Mouse (Mus musculus): Measurements from ENCODE around the gene C1ql4. TPM values are rescaled to one million over a fixed set of nuclear protein-coding genes. Genes with fewer than 3 reads are reported as not detected.
"Not testable (repeated sequence)": the region's sequence is repeated elsewhere in the genome, so short reads cannot be mapped to it uniquely, and the experiment has no call there.

C1ql4 gene
- total RNA-seq, 2 experiments from 2014 or later: not detected

DNA sequence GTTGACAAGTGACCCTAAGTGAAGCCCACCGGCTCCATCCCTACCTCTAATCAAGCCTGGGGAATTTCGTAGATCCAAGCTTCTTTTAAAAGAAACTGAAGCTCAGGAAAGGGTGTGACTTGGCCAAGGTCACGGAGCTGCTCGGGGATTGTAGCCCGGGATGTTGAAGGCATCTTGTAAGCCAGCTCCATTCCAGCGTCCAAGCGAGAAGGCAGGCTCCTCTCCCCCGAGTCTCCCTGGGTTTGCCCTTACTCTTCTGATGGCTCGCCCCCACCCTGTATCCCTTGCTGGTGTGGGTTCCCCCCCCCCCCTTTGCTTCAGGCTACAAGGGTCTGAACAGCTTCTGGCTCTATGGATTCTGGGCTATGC, 10.9 kb upstream of the C1ql4 start:
- no peak for DNase-seq

DNA sequence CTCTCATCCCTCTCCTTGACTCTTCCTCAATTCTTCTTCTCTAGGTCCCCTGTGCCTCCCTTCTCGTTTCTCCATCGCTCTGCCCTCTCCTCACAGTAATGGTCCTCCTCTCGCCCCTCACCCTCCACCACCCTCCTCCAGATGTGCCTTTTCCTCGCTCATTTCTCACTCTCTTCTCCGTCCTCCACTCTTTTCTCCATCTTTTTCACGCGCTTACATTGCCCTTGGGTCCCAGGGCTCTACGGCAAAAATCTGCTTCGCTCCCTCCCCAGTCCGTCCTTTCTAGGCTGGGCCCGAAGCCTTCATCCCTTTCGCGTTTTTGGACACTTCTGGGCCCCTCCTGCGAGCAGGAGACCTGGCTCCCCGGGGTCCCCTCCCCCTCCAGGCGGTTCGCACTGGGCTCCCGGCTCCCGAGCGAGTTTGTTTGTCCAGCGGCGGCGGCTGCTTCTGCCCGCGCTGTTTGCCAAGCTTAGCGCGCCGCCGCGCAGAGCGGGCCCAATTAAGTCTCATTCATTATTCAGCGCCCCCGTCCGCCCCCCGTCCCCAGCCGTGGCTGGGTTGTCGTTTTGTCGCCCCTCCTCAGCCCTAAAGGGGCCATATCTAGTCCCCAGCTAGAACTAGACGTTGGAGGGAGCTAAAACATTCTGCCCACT, 10.3 kb upstream of the C1ql4 start:
- DNase-seq: peak; percentile 37

DNA sequence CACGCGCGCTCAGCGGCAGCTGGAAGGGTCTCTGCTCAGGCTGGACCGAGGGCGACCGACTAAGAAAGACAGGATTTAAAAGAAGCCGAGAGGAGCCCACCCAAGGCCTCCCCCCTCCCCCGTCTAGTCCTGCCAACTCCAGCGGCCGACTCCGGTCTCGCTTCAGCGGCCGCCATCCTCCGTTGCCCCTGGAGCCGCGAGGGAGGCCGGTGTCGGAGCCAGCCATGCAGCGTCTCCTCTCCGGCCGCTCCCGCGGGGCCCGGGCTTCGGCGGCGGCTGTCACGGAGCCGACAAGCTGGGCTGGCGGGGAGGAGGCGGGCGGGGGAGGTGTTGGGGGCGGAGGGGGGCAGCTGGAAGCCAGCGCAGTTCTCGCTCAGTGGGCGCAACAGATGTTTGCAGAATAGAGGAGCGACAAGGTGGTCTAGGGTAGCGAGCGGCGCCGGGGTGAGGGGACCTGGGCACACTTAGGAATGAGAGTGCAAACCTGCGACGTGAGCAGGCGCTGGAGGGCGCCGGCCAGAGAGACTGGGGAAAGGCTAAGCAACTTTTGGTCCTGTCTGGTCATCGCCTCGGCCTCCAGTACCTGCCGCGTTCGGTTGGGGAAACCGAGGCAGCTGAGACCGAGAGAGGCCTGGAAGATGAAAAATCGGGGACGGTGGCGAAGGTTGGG, 9.3 kb upstream of the C1ql4 start:
- DNase-seq: peak; percentile 36

DNA sequence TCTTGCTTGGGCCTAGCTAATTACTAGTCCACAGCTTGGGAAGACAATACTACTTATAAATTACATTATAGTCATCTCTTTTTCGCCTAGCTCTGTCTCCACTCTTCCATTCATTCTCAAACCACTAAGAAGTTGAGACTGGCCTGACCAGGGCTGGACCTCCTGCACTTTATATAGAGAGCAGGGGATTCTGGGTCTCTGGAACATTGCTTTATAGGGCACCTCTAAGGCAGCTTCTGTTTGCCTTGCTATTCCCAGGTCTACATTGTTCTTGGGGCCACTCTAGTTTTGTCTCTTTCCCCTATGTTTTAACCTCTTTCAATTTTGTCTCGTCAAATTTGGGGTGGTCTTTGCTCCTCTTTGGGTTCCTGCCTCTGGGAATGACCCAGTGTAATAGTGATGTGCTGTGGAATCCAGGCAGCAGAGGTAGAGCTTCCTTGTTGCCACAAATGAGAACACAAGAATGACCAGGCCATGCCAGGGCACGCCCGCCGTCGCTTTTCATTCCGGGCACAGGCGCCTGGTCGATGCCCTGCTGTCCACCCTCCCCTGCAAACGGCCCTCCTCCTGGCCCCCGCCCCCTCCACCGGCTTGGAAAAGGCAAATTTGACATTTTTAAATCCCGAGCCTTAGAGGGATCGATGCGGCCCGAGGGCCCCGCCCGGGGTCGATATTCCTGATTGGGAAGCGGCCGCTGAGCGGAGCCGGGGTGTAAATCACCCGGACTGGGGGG, 8.6 kb upstream of the C1ql4 start:
- DNase-seq: no peak

DNA sequence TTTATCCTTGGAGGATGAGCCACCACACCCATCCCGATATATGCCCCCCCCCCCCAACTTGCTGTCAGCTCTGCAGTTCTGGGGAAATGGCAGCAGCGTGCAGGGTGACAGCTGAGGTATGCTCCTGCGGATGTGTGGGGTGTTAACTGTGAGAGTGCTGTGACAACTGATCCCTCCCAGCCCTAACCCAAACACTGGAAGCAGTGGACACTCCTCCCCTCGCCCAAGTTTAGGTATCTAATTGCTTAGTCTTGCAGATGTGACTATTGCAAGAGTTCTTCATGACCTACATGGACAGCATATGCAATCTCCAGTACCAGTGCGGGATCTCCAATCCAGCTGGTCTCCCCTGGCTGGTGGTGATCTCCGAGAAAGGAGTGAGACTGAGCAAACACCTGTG, 7.7 kb upstream of the C1ql4 start:
- no peak for DNase-seq

DNA sequence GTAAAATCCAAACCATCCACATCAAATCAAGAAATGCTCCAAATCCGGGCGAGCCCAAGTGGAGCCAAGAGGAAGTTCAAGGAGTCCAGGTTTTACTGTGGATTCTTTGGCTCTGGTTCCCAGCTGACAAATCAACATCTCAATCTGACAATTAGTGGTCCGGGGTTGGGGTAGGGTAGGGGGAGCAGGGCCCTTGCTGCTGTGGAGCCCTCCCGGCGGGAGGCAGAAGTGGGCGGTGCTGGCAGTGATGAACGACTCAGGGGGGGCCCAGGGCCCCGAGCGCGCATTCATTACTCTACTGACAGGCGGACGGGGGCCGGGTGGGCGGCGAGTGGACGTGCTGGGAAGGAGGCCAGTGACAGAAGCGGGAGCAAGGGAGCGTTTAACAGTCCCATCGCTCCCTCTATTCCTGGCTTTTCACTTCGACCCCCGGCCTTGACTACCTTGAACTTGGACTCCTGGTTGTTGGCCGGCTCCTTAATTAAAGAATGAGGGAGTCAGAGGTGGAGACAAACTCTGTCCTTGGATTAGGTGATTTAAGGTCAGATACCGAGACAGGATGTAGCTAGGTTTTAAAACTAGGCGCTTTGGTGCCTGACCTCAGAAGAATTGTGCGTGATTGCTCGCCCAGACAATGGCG, 7.1 kb upstream of the C1ql4 start:
- DNase-seq: no peak

DNA sequence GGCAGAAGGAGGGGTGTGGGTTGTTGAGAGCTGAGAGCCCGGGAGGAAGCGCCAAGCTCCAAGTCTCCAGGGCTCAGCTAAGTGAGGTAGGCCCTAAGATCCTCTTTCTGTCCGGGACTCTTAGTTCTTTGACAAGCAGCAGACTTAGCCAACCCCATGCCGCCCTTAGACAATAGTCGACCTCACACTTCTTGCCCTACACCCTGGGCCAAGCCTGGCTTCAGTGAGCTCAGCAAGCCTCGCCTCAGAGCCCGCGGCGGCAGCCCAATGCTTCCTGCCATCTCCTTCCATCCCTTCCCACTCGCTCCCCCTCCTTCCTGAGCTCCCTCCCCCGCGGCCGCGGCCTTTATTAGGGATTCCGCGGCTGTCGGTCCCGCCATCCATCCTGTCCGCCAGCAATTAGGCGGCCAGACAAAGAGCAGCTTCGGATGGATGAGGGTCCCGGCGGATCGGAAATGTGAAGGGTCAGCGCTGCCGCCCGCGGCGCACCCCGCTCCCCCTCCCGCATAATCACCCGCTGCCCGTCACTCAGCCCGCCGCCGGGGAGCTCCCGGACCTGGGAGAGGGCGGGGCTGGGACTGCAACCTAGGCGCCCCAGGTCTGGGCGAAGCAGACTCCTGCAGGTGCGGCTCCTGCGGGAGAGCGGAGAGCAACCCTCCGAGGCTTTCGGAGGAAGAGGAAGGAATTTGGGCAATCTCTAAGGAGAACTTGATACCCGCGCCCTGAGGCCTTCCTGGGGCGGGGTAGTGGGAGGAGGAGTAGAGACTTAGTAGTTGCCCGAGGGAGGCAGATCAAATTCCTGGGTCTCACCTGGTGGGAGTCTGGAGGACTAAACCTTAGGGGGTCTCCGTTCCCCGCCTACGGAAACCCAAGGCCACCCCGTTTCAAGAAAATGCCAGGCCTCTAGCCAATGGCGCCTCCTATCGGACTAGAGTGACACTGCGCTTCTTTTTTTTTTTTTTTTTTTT, 6.0 kb upstream of the C1ql4 start:
- peak; percentile 34 for DNase-seq

DNA sequence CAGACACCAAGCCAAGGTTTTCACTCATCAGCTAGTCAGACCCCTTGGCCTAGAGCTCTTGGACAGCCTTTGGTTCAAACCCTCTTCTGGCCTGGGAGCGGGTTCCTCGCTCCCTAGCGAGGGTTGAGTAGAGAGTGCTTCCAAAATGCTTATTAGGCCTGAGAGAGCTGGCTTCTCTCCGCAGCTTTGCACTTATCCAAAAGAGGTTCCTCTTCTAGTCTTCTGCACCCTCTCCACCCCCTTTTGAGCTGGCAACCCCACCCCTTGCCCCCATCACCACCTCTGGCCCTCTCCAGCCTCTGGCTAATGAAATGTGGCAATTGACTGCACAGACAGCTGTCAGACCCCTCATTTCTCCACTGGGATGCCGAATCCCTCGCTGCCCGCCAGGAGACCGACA, 5.3 kb upstream of the C1ql4 start, which contains the start of gene Dnajc22:
Gene Dnajc22 (plus strand): TSS at position 301 of the 400 bp plus-strand sequence.
- no peak for DNase-seq

DNA sequence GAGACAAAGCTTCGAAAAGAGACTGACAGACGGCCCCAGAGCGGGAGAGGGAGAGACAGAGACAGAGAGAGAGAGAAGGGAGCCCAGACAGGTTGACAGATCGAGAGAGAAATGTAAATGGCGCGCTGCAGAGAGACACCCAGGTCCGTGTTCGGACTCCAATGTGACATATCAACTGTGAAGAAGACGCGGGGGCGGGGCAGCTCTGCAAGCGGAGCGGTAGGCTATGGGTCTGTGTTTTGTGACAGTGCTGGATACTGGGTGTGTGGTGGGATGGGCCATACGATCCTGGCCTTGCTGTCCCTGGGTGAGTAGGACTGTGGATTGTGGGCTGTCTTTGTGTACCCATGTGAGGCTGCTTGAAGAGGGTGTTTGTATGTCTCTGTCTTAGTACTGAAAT, 1.5 kb upstream of the C1ql4 start:
- DNase-seq: no peak

DNA sequence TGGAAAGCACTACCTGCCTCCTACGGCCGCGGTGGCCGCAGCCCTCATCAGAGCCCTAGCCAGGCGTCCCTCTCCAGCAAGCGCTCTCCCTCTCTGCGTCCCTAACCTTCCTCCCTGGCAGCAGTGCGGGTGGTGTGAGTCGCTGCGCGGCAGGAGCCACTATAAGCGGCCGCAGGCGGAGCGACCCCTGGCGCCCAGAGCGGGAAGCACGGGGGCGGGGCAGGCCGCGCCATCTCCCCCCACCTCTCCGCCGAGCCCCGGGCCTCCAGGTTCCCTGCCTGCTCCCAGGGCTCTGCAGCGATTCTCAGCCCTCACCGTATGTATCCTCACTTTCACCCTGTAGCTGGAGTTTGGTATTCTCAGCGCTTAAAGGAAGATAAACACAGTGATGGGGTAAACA, 675 bp upstream of the C1ql4 start:
- DNase-seq: peak; percentile 90

DNA sequence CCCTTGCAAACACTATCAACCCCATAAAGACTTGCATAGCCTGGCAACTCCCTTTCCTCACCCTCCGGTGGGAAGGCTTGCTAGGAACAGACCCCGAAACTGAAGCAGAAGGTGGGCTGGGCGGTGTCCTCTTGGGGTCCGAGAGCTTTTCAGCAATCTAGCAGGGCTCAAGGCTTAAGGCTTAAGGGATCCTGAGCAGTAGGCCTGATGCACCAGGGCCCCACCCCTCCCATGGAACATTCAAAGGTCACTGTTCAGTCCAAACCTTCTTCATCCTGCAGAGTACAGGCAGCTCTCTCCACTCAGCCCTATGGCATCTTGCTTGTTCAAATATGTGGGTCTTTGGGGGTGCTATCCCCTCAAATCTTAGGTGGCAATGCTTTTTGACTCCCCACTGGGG, 1.6 kb downstream of the C1ql4 start:
- no peak for DNase-seq

DNA sequence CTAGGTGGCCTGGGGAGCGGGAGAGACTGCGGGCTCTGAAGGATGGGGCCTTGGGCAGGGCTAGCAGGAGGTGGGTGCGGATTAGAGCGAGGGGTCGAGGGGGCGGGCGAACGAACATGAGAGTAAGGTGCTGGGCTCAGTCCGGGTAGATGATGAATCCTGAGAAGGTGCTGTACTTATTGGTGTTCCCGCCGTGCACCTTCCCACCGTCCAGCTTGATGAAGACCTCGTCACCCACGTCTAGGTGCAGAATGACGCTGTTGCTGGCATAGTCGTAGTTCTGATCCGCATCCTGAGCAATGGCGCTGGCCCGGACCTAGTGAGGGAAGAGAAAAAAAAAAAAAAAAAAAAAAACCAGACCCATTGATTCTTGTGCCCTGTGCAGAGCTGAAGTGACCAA, 3.0 kb downstream of the C1ql4 start:
- no peak for DNase-seq

DNA sequence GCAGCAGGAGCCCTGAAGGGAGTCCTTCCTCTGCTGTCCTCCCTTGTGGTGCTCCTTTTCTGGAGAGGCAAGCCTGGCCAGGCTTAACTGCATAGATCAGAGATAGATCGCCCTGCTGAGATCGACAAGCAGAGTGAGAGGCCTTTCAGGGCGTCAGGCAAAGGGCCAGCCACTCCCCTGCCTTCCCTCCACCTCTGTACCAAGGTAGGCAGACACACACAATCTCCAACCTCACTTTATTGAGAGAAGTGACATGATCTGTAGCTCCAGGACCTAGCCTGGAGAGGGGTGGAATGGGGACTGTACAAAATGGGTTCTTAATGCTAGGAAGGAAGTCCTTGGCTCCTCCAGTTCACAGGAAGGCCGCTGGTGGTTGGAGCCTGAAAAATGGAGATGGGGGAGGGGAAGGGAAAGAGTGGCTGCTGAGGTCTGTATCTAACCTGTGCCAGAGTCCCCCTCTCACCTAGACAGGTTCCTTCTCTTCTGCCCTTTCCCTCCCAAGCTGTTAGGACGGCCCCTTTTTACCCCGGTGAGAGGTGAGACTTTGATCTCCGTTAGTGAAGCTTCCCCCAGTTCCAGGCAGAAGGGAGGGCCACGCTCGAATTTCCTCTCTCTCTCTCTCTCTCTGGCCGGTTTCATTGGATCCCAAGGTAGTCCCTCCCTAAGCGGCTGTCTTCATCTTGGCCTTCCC, 3.6 kb downstream of the C1ql4 start:
- no peak for DNase-seq

DNA sequence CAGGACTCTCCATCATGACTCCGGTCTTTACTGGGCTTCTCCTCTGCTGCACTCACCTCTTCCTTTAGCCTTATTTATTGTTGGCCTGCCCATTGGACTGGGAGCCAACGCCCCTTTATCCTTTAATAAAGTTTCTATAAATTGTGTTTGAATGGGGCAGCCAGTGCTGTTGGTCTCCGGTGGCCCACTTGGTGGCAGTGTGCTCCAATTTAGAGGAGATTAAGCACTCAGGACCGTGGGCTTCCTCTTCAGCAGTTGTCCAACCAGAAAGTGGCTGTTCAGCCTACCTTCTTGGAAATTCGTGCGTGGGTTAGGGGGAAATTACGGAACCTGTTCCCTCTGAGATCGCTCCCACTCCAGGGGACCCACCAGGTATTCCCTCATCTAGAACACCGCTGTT, 4.4 kb downstream of the C1ql4 start:
- peak; percentile 46 for DNase-seq

DNA sequence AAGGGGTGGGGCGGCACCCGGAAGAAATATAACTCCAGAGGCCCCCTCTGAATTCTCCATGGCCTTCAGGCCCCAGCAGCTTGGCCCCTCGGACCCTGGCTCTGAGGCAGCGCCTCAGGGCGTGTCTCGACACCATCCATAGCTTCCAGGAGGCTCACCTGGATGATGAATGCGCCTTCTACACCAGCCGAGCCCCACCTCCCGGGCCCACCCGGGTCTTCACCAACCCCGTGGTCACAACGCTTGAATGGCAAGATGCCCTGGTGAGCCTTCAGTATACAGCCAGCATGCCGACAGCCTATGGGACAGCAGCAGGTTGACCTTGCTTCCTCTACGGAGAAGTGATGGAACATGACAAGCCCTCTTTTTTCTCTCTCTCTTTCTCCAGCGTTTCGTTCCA, 4.8 kb downstream of the C1ql4 start:
- DNase-seq: no peak

DNA sequence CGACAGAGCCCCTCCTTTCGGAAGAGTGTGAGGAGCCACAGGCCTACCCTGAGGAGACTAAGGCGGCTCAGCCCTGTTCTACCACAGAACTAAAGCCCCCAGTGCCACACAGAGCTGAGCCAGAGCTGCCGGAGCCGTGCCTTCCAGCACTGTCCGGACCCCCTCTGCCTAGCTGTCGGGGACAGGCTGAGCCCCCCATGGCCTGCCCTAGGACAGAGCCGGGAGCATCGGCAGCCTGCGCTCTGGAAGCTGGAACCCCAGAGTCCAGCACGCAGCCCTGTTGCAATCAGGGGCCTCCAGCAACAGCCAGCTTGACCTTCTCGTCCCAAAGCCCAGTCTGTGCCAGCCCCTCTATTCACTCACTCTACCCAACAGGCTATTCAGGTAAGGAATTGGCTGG, 5.3 kb downstream of the C1ql4 start:
- no peak for DNase-seq

DNA sequence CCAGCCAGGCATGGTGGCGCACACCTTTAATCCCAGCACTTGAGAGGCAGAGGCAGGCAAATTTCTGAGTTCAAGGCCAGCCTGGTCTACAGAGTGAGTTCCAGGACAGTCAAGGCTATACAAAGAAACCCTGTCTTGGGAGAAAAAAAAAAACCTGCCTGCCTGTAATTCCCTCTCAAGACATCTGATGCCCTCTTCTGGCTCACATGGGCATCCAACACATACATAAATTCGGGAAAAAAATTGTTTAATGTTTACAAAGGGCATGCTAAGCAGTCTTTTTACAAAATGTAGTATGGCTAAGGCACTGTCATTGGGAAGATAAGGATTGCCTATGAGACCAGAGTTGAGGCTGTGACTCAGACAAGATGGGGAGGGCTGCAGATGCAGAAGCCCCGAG, 7.8 kb downstream of the C1ql4 start:
- DNase-seq: no peak

DNA sequence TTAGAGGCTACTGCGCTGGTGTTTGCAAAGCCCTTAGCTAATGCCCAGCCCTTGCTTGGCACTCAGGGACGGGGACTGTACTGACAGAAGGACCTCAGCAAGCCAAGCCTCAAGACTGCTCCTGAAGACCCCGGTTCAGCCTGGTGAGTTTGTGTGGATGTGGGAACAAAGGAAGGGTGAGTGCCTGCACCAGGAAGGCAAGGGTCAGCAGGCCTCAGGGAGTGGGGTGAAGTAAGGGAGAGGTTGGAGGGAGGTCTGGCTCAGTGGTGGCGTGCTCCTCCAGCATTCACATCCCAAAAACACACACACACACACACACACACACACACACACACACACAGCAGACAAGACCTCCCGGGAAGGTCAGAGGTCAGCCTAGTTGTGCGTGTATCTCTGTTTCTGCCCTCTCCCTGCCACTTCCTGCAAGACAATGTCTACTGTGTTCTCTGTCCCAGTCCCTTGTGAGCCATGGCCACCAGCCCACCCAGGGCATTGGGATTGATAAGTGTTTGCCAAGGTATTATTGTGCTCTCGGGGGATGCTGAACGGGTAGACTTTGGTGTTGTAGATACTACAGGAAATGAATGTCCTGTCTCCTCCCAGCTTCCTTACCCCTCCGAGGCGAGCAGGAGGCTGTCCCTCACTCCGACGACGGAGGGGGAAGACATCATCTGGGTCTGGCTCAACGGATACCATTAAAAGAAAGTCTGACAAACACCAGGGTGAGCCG, 9.3 kb downstream of the C1ql4 start:
- no peak for DNase-seq

DNA sequence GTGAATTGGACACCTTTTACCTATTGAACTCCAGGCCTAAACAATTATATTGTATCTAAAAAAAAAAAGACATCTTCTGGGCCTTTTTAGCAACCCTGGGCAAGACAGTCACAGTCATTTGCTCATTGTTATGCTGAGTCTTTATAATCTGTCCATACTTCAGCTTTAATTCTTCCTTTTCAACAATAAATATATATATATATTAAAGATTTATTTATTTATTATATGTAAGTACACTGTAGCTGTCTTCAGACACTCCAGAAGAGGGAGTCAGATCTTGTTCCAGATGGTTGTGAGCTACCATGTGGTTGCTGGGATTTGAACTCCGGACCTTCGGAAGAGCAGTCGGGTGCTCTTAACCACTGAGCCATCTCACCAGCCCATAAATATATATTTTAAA, 11.6 kb downstream of the C1ql4 start:
- DNase-seq: not testable (repeated sequence)

DNA sequence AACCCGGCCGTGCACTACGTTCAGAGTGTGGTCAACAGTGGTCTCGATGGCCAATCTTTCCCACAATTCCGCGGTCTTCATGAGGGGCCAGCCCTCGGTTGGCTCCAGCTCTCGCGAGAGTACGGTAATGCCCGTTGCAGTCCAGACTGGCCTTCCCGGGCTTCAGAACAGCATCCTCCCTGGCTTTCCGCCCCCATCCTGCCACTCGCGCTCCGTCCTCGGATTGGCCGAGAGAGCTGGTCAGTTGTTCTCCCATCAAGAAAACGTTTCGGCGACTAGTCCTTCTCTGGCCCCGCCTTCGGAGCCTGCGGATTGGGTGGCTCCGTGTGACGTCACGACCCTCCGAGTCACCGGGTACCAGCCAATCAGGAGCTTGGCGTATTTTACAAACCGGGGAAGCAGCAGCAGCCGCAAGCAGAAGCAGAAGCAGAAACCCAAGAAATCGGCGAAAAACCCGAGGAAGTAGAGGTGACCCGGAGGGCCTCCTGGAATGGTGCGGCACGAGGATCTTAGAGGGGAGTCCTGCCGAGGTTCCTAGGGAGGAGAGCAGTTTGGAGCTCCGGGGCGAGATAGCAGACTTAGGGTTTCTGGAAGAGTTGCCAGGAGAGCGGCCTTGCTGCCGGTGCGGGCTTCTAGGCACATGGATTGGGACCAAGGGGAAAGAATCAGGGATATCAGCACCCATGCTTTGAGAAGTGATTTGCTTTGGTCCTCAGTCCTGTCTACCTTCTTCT, 12.8 kb downstream of the C1ql4 start:
- DNase-seq: peak; percentile 97

All from gastrocnemius, postnatal 10 days (tissue).